Mouse (Mus musculus) T-helper 2 cell (primary cell): Measurements from ENCODE around the gene Dnttip1.

Source experiments
- in situ Hi-C: fragments of 300-600 bp; cut with MboI, MseI; formaldehyde crosslinking; loops from one replicate; pipeline ENCODE4 v1.15.1; 2025; ENCODE audit warnings: high pct_unique_total_duplicates

Gene Dnttip1

GRCm38 (mm10) chr2:164754105-164754504, 8.3 kb downstream of the Dnttip1 start:
- in situ Hi-C loops: no loop called here

- in situ Hi-C loops: no loop called here
Observed at GRCm38 (mm10) chr2:164754800-164755199, 9.0 kb downstream of the Dnttip1 start.

GRCm38 (mm10) chr2:164757841-164758240, 12.1 kb downstream of the Dnttip1 start:
- in situ Hi-C loops: no loop called here

- in situ Hi-C loops: no loop called here
Observed at GRCm38 (mm10) chr2:164758692-164759091, 12.9 kb downstream of the Dnttip1 start.

- in situ Hi-C loops: no loop called here
Observed at GRCm38 (mm10) chr2:164760059-164760833, 14.5 kb downstream of the Dnttip1 start.

- in situ Hi-C loops: no loop called here
Observed at GRCm38 (mm10) chr2:164761502-164761901, 15.7 kb downstream of the Dnttip1 start.

GRCm38 (mm10) chr2:164761971-164762370, 16.2 kb downstream of the Dnttip1 start:
- in situ Hi-C loops: no loop called here

GRCm38 (mm10) chr2:164762593-164762992, 16.8 kb downstream of the Dnttip1 start:
- in situ Hi-C loops: no loop called here

GRCm38 (mm10) chr2:164765841-164766240, 20.1 kb downstream of the Dnttip1 start:
- in situ Hi-C loops: no loop called here

- in situ Hi-C loops: no loop called here
Observed at GRCm38 (mm10) chr2:164767812-164768540, 22.2 kb downstream of the Dnttip1 start.

- in situ Hi-C loops: no loop called here
Observed at GRCm38 (mm10) chr2:164769258-164770037, 23.7 kb downstream of the Dnttip1 start, which contains the start of gene Ube2c. Gene Ube2c, plus strand, starts transcription at chr2:164769898.

- in situ Hi-C loops: no loop called here
Observed at GRCm38 (mm10) chr2:164770279-164770678, 24.5 kb downstream of the Dnttip1 start.

GRCm38 (mm10) chr2:164771123-164771522, 25.3 kb downstream of the Dnttip1 start:
- in situ Hi-C loops: no loop called here

GRCm38 (mm10) chr2:164773229-164773988, 27.6 kb downstream of the Dnttip1 start:
- in situ Hi-C loops: no loop called here

- in situ Hi-C loops: no loop called here
Observed at GRCm38 (mm10) chr2:164773989-164774364, 28.2 kb downstream of the Dnttip1 start.

GRCm38 (mm10) chr2:164776130-164776529, 30.3 kb downstream of the Dnttip1 start:
- in situ Hi-C loops: no loop called here

GRCm38 (mm10) chr2:164776801-164777200, 31.0 kb downstream of the Dnttip1 start:
- in situ Hi-C loops: no loop called here

- in situ Hi-C loops: no loop called here
Observed at GRCm38 (mm10) chr2:164777246-164778014, 31.6 kb downstream of the Dnttip1 start.

GRCm38 (mm10) chr2:164778015-164778287, 32.2 kb downstream of the Dnttip1 start:
- in situ Hi-C loops: no loop called here

GRCm38 (mm10) chr2:164778809-164779208, 33.0 kb downstream of the Dnttip1 start:
- in situ Hi-C loops: no loop called here
